Mouse (Mus musculus): ENCODE results near the gene Gnpnat1. TPM values are rescaled to one million over a fixed set of nuclear protein-coding genes. Genes with fewer than 3 reads are reported as not detected.

The Gnpnat1 gene
- total RNA-seq, 1 experiment, result 26.8 TPM

DNA sequence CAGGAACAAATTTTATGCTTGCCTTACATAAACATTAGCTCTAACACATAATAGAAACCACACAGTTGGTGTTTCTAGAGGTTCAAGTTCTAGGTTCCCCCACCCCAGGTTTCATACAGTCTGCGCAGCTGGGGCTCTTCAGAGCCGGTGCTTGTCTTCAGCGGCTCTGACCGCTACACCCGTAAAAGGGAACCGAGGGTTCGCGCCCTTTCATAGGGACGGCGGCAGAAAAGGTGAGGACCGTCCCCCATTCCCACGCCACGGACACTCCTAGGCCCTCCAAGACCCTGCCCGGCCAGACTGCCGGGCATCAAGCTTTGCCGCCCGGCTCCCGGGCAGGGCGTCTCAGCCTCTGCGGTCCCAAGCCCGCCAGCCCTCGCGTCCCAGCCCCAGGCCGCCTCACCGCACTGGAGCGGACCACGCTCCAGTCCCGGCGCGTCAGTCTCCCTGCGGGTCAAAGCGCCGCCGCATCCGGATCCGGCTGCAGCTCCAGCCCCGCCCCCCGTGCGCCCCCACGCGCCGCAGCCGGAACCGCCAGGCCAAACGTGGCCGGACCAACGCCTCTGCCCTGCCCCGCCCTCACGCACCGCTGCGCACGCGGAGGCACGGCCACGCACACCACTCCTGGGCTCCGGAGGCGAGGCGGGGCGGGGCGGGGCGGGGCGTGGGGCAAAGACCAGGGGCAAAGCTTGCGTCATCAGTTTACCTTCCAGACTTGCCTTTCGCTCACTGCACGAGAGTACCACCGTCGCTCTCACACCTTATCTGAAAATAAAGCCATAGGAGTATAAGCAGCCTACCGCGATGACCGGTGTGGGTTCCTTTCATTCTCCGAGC, 16.1 kb downstream of the Gnpnat1 start:
- TF ChIP-seq ZNF384 (IDR thresholded peaks at IDR 0.05; ENCODE audit: low read depth, low read length) (no peak), CHD2 (IDR thresholded peaks at IDR 0.05; ENCODE audit: low read depth, low read length) (no peak), ZC3H11A (IDR thresholded peaks at IDR 0.05; ENCODE audit: borderline replicate concordance, low read depth, low read length) (no peak), HCFC1 (IDR thresholded peaks at IDR 0.05; ENCODE audit: borderline replicate concordance, insufficient read depth, low read length) (no peak), MAFK (IDR thresholded peaks at IDR 0.05; ENCODE audit: insufficient read depth, low read depth, low read length) (no peak)

DNA sequence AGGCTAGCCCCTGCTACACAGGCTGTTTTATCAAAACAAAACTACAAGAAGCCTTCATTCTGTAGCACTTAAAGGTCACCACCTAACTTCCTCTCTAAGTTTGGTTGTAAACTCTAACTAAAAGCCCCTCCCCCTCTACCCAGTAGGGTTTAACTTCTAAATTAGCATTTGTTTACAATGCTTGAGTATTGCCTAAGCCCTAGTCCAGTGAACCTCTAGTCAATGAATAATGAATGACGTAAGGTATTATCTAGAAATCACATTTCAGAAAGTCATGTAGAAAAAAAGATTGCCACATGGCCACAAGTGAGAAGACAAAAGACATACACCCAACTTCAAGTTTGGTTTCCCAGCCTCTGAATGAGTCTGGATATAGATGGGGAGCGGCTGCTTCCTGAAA, 17.2 kb downstream of the Gnpnat1 start:
- H3K36me3 ChIP-seq (ENCODE audit: control insufficient read depth, insufficient read depth, low read length, poor library complexity, severe bottlenecking), result no peaks in the 10 kb centered on the region; the same call in 1 of the 2 replicates
- H3K9me3 ChIP-seq (ENCODE audit: control insufficient read depth, insufficient read depth, low read depth, low read length), result no peaks in the 10 kb centered on the region
- peaks cover 3% of the 10 kb centered on the region in 2 experiments; a peak in 2 of 4 replicates for H3K4me1 ChIP-seq (ENCODE audit: control insufficient read depth in 2 of 2, insufficient read depth in 2 of 2, low read length in 2 of 2, poor library complexity in 1 of 2)
- H3K9ac ChIP-seq (ENCODE audit: insufficient read depth, low read depth, low read length, poor library complexity, severe bottlenecking), result peak overlapping the region; percentile 72
- in situ Hi-C loops (cut with MboI; ENCODE audit: low sequenced_read_pairs in 2 of 2, unreplicated experiment in 2 of 2), result no loop called here
- DNase-seq (ENCODE audit: low read depth, low spot score), result peak; percentile 63
- H3K4me3 ChIP-seq (ENCODE audit: insufficient read depth in 1 of 2, low read depth in 1 of 2, low read length in 2 of 2, poor library complexity in 1 of 2, severe bottlenecking in 1 of 2), result peak overlapping the region; percentile 92 to 99
- H3K27ac ChIP-seq (ENCODE audit: insufficient read depth, low read depth, low read length, poor library complexity, severe bottlenecking), result peak overlapping the region; percentile 77; the same call in 1 of the 2 replicates
- TF ChIP-seq HCFC1 (IDR thresholded peaks at IDR 0.05; ENCODE audit: borderline replicate concordance, insufficient read depth, low read length) (no peak), ZNF384 (IDR thresholded peaks at IDR 0.05; ENCODE audit: low read depth, low read length) (0 out of 2 replicates have a peak, but pooled peaks have one; percentile 19)

More for the DNA sequence above, 16.1 kb downstream of the Gnpnat1 start:
- no peaks in the 10 kb centered on the region for H3K9me3 ChIP-seq (ENCODE audit: control insufficient read depth, insufficient read depth, low read depth, low read length)
- DNase-seq (ENCODE audit: low read depth, low spot score), result peak; percentile 82
- H3K27ac ChIP-seq (ENCODE audit: insufficient read depth, low read depth, low read length, poor library complexity, severe bottlenecking), result peak overlapping the region; percentile 77
- H3K36me3 ChIP-seq (ENCODE audit: control insufficient read depth, insufficient read depth, low read length, poor library complexity, severe bottlenecking), result no peaks in the 10 kb centered on the region; the same call in 1 of the 2 replicates
- peak overlapping the region; percentile 92 to 99 for H3K4me3 ChIP-seq (ENCODE audit: insufficient read depth in 1 of 2, low read depth in 1 of 2, low read length in 2 of 2, poor library complexity in 1 of 2, severe bottlenecking in 1 of 2)
- peaks cover 3% of the 10 kb centered on the region in 2 experiments; a peak in 2 of 4 replicates for H3K4me1 ChIP-seq (ENCODE audit: control insufficient read depth in 2 of 2, insufficient read depth in 2 of 2, low read length in 2 of 2, poor library complexity in 1 of 2)
- peak overlapping the region; percentile 92 for H3K9ac ChIP-seq (ENCODE audit: insufficient read depth, low read depth, low read length, poor library complexity, severe bottlenecking)
- in situ Hi-C loops (cut with MboI; ENCODE audit: low sequenced_read_pairs in 2 of 2, unreplicated experiment in 2 of 2), result no loop called here

DNA sequence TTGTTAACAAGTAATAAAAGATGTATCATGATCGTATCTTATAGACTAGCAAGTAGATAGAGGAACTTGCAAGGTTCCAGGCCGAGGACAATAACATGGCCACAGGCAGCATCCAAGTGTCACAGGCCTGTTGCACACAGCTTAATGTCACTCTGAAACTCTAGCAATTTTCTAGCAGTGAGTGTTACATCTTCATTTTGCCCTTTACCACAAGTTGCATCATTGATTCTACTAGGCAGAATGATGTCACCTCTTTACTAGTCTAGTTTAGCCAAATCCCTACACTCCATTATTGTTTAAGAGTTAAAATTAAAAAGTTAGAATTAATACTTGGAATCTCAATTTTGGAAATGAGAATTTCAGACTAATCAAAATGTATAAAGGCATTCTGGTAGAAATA, 19.1 kb downstream of the Gnpnat1 start:
- no peak for DNase-seq (ENCODE audit: low read depth, low spot score)
- Histone ChIP-seq H3K36me3 (ENCODE audit: control insufficient read depth, insufficient read depth, low read length, poor library complexity, severe bottlenecking) (peaks cover 2% of the 10 kb centered on the region; the same call in 1 of the 2 replicates), H3K27ac (ENCODE audit: insufficient read depth, low read depth, low read length, poor library complexity, severe bottlenecking) (no peak overlapping the region), H3K9ac (ENCODE audit: insufficient read depth, low read depth, low read length, poor library complexity, severe bottlenecking) (no peak overlapping the region), H3K9me3 (ENCODE audit: control insufficient read depth, insufficient read depth, low read depth, low read length) (no peaks in the 10 kb centered on the region), H3K4me1 (ENCODE audit: control insufficient read depth in 2 of 2, insufficient read depth in 2 of 2, low read length in 2 of 2, poor library complexity in 1 of 2) (peaks cover 3% of the 10 kb centered on the region in 2 experiments; a peak in 2 of 4 replicates), H3K4me3 (ENCODE audit: insufficient read depth in 1 of 2, low read depth in 1 of 2, low read length in 2 of 2, poor library complexity in 1 of 2, severe bottlenecking in 1 of 2) (no peak overlapping the region)
- no peak for TF ChIP-seq MAFK (IDR thresholded peaks at IDR 0.05; ENCODE audit: insufficient read depth, low read depth, low read length)
- TF ChIP-seq CHD2 (IDR thresholded peaks at IDR 0.05; ENCODE audit: low read depth, low read length), result no peak
- no peak for TF ChIP-seq ZC3H11A (IDR thresholded peaks at IDR 0.05; ENCODE audit: borderline replicate concordance, low read depth, low read length)
- no peak for TF ChIP-seq HCFC1 (IDR thresholded peaks at IDR 0.05; ENCODE audit: borderline replicate concordance, insufficient read depth, low read length)
- TF ChIP-seq ZNF384 (IDR thresholded peaks at IDR 0.05; ENCODE audit: low read depth, low read length), result no peak
- in situ Hi-C loops (cut with MboI; ENCODE audit: low sequenced_read_pairs in 2 of 2, unreplicated experiment in 2 of 2), result no loop called here

DNA sequence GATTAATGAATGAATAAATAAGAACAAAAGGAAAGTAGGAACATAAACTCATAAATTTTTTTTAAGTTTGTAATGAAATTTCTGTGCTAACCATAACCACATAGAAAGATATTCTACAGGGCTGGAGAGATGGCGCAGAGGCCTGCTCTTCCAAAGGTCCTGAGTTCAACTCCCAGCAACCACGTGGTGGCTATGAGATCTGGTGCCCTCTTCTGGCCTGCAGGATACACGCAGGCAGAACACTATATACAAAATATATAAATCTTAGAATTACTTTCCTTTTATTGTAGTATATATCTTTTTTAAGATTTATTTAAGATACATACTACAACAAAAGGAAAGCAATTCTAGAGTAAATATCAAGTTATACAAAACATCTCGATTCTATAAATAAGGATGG, 21.8 kb downstream of the Gnpnat1 start:
- peaks cover 8% of the 10 kb centered on the region for H3K36me3 ChIP-seq (ENCODE audit: control insufficient read depth, insufficient read depth, low read length, poor library complexity, severe bottlenecking)

More for the DNA sequence above, 21.8 kb downstream of the Gnpnat1 start:
- no peak overlapping the region for H3K27ac ChIP-seq (ENCODE audit: insufficient read depth, low read depth, low read length, poor library complexity, severe bottlenecking)
- H3K9me3 ChIP-seq (ENCODE audit: control insufficient read depth, insufficient read depth, low read depth, low read length), result no peaks in the 10 kb centered on the region
- no peak for DNase-seq (ENCODE audit: low read depth, low spot score)
- TF ChIP-seq ZC3H11A (IDR thresholded peaks at IDR 0.05; ENCODE audit: borderline replicate concordance, low read depth, low read length) (no peak), CHD2 (IDR thresholded peaks at IDR 0.05; ENCODE audit: low read depth, low read length) (no peak), MAFK (IDR thresholded peaks at IDR 0.05; ENCODE audit: insufficient read depth, low read depth, low read length) (no peak), ZNF384 (IDR thresholded peaks at IDR 0.05; ENCODE audit: low read depth, low read length) (no peak), HCFC1 (IDR thresholded peaks at IDR 0.05; ENCODE audit: borderline replicate concordance, insufficient read depth, low read length) (no peak)
- H3K4me3 ChIP-seq (ENCODE audit: insufficient read depth in 1 of 2, low read depth in 1 of 2, low read length in 2 of 2, poor library complexity in 1 of 2, severe bottlenecking in 1 of 2), result no peak overlapping the region
- H3K4me1 ChIP-seq (ENCODE audit: control insufficient read depth in 2 of 2, insufficient read depth in 2 of 2, low read length in 2 of 2, poor library complexity in 1 of 2), result peaks cover 0 to 3% of the 10 kb centered on the region in 2 experiments; a peak in 1 of 4 replicates
- H3K9ac ChIP-seq (ENCODE audit: insufficient read depth, low read depth, low read length, poor library complexity, severe bottlenecking), result no peak overlapping the region
- in situ Hi-C loops (cut with MboI; ENCODE audit: low sequenced_read_pairs in 2 of 2, unreplicated experiment in 2 of 2), result no loop called here
